Mouse (Mus musculus) frontal cortex, postnatal 10 days (tissue): ENCODE data around the gene Uox.

Experiments
- DNase-seq, 2 experiments: peaks; one replicate each; pipeline ENCODE4 v3.0.0; 2022; ENCODE audit warnings: low spot score in 2 of 2, mixed read lengths in 1 of 2

Gene Uox

DNA sequence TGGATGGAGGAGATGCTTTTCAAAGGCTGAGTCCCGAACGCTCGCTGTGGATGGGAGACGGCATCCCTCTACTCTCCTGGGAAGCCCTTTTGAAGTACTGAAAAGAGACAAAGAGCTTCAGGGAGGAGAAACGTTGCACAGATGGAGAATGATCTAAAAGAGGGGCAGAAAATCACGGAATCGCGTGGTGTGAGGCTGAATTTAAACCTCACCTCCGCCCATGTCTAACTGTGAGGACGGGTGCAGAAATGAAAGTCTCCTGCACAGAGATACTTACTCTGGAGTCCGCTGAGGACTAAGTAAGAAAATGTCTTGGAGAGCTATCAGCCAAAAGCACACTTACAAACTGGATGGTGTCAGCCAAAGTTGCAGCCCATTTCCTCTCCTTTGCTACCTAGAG, 51.7 kb downstream of the Uox start:
- no peak for DNase-seq

DNA sequence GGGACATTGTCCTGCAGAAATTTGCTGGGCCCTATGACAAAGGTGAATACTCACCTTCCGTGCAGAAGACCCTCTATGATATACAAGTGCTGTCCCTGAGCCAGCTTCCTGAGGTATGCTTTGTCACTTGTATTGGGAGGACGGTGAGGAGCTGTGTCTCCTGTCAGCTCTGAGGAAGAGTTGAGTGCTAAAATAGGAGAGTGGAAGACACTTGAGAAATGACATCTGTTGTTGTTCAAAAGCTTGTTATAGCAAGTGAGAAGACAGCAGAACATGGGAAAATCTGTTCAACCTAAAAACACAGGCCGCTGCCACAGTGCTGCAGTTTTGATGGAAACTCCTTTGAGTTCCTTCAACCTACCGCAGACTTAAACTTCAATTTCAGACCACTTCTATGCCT, 55.5 kb downstream of the Uox start:
- no peak for DNase-seq

DNA sequence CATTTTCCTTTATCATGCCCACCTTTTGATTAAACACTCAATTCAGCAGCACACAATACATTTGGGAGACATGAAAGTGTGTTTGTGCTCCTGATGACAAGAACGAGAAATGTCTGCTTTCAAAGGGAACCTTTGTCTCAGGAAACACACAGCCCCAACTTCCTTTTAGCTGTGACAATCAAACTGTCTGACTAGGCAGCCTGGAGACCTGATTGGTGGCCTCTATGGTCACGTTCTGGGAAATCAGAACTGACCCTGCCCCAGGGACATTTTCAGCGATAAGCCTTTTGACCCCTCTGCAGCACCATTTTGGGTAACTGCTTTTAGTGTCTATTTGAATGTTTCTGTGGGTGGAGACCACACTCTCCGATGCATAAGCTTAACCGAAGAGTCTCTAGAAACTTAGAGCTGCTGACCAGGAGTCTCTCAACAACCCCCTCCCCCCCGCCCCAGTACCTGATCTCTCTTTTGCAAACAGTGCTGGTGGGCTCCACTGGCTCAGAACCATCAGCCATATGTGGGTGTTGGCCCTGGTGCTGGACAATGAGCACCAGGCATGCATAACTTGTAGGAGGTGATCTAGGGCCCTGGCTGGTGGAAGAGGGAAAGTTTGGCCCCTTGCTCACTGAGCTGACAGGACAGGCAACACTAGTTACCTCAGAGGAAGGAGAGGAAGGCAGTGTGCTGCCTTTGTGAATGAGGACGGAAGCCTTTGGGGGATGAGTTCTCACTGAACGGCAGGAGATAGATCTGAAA, 58.2 kb downstream of the Uox start:
- DNase-seq = no peak

DNA sequence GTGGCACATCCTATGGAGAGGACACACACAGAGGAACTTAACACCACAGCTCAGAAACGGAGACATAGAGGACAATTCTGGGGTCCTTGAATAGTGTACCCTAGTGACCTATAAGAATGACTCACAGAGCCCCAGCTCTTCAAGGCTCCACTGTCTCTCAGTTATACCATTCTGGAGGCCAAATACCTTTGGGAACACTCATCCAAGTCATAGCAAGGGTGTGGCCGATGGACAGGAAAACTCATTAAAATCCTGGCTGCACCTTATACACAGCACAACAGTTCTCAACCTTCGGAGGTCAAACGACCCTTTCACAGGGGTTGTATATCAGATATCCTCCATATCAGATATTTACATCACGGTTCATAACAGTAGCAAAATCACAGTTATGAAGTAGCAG, 62.3 kb downstream of the Uox start:
- no peak for DNase-seq

DNA sequence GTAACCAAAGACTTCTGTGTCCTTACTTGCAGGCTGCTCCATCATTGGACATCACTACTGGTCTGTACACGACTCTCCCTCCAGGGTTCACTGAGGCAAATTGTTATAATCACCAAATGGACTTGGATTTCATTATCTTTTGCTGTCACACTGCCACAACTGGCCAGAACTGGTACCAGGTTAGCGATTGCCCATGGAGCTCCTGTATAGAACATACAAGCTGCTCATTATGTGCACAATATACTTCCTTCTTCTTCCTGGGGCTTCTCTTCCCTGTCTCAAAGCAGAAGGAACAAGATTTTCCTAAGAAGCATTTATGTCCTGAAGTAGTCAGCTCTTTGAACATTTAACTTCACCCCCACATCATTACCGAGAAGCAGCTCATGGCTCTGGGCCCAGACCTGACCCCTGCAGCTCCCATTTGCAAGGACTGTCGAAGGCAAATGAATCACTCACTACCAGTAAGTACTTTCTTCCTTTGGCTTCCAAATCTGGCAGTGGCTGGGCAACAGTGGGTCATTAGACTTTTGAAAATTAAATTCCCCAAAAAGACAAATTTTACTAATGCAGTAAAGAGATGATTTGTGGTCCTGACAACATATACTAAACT, 71.7 kb downstream of the Uox start:
- no peak for DNase-seq

DNA sequence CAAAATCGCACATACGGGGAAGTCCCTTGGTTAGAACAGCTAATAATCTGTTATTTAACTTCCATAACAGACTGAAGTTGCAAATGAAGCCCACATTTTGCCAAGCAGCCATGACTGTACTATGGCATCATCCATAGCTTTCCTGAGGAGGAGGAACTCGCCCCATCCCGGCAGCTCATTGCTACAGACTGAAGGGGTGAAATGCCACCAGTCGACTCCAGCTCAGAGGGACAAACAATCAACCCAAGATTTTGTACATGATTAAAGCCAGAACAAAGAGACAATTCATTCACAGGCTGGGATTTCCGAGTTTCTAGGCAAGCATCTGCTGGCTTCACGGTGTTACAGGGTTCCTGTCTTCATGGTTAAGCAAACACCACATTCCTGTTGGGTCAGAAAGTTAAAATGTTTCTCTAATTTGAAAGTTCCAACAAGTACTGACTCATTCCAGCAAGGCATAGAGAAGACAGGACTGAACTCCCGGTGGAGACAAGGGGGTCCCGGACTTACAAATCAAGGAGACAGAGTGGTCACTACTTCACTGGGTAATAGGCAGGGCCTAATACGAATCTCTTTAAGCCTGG, 79.2 kb downstream of the Uox start:
- DNase-seq = no peak

DNA sequence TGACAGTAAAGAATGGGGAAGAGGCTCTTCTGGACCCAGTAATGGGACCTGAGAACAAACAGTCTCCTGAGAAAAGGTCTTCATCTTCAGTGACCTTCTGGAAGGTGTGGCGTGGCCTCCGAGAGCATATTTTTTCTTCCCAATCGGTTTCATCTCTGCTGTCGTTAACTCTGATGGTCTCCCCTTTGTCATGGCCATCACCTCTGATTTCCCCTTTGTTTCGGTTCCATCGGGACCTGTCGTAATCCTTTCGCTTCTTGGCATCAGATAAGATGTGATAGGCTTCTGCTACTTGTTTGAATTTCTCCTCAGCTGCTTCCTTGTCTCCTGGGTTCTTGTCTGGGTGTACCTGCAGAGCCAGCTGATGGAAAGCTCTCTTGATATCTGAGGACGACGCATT, 80.5 kb downstream of the Uox start:
- no peak for DNase-seq

DNA sequence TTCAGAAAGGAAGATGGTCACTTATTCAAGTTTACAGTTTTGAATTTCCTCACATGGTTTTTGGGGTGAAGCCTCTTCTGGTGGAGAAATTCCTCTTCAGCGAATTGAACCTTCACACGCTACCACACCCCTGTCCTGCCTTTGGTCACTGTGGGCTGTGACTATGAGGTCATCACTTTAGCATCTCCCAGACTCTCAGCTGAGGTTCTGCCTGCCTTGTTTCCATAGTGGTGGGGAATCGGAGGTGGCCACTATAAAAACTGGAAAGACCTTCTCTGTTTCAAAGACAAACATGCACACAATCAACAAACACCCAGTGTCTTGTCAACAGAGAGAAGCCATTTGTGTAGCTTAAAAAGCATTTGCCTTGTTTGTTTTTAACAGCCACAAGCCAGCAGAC, 81.0 kb downstream of the Uox start, which contains the start of gene 4930503B20Rik:
Gene 4930503B20Rik (minus strand): TSS at position 101 of the 400 bp plus-strand sequence.
- DNase-seq = no peak

DNA sequence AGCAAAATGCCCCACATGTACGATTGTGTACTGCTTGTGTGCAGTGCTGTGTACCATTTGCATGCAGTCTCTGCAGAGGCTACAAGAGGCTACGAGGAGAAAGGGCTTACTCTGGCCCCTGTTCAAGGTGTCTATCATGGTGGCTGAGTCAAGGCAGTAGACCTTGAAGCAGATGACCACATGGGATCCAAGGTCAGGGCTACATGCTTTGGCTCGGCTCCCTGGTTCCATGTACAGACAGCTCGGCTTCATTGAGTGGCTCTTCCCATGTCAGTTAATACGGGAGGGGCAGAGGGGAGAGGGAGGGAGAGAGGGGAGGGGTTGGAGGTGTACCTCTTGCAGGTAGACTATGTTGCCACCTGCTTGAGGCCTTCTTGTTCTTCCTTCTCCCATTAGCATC, 82.2 kb downstream of the Uox start:
- DNase-seq = no peak

DNA sequence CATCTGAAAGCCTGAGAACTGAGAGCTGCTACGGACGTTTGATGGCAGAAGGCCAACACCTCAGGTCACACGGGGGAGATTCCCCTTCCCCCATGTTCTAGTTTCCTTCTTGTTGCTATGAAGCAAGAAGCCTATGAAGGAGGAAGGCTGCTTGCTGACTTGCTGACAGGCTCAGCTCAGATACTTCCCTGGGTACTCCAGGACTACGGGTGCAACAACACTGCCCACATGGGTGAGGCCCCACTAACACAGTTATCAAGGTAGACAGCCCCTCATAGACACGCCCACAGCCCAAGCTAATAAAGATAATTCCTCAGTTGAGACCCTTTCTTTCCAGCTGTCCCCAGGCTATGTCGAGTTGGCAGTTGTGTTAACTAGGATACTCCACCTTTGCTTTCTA, 83.5 kb downstream of the Uox start:
- DNase-seq = no peak

DNA sequence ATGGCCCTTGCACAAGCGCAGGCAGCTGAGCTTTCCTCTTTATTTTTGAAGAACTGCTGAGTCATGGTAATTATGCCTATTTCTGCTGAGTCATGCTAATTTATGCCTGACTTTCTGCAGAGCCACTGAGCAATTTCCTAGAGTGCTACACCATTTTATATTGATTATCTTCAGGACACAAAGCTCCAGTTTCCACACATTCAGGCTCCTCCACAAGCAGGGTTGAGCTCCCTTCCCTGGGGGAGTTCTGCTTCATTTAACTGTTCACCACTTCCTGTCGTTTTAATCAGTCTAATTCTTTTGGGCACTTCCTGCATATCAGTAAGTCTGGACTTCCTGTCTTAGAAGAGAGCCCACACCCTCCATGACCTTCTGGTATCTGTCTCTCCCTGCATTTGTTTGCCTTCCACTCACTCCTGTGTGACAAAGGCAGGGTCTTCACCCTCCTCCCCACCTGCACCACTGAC, 84.9 kb downstream of the Uox start:
- DNase-seq = no peak

DNA sequence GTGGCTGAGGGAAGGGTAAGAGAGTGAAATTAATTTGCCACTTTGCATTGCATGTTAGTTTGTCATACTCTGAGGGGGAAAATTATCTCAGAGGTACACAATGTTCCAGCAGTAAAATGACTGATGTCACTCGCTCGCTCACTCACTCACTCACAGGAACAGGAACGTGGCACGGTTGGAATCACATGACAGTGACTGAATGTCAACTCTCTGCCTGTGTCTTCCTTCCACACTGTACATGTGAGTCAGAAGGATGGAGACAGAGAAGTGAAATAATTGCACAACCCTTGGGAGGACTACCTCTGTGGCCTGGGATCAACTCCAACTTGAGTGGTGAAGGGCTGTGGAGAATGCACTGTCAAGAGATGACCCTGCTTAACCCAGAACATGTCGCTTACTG, 87.2 kb downstream of the Uox start:
- DNase-seq = no peak

DNA sequence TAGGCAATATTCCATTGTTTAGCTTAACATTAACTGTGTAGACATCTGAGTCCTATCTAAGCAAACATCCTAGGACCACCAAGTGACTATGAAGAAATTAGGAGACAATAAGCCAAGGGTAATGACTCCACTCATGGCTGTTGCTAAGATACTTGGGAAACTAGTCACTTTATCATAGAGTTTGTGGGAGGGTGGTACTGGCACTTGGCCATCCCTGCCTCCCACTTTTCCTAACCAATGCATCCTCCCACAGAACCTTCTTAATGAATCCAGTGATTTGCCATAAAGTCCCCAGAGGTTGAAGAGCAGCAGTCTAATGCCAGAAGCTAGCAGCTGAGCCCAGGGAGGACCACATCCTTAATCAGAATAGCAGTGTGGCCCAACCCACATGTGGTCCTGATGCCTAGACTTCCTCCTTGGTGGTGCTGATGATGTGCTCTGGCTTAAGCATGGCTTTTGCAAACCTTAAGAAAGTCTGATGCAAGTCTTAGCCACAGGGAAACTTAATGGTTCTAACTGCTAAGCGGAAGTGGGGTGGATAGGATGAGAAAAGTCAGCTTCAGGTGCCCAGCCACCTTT, 87.9 kb downstream of the Uox start:
- no peak for DNase-seq

DNA sequence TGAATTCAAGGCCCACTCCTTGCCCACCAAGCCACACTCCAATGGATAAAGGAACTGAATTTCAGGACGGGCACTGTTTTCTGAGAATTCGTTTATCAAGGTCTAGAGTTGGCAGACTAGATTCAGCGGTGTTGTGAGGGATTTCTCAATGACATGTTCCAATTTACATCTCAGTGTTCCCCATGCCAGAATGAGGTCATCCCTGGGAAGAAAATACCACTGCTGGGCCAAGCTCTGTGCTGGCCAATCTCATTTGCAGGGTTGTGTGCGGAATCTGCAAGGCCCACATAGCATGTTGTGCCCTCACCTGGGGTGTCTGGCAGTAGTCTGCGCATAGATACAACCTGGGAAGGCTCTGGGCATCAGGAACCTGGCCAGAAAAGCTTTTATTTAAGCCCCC, 89.1 kb downstream of the Uox start:
- no peak for DNase-seq

DNA sequence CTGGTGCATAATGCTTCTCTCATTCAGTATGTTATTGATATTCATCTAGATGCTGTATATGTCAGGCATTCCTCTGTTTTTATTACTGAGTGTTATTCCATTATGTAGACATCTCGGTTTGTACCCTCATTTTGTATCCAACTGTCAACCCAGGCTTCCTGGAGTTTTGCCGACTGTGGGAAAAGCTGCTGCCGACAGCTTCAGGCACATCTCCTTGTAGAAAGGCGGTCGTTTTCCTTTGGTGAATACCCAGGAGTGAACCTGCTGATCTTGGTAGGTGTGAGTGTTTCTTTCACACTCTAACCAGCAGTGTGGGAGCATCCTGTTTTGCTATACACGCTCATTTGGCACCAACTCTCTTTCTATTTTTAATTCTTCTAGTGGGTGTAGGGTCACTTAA, 90.8 kb downstream of the Uox start:
- DNase-seq = no peak

DNA sequence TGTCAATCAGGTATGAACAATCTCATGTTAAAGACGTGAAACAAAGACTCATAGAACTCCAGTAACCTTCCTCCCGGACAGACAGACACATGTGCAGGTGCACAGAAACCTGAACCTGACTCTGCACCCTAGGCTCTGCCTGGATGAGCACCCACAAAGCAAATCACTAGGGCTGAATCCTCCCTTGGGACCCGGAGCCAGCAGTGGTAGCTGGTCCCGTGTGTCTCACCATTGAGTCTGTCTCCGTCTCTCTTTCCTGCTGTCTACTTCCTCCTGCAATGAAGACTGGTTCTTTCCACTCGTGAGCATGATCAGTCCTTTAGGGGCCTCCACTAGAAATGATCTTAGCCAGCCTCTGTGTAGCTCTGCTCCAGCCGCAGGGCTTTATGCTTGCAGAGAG, 91.7 kb downstream of the Uox start:
- no peak for DNase-seq

DNA sequence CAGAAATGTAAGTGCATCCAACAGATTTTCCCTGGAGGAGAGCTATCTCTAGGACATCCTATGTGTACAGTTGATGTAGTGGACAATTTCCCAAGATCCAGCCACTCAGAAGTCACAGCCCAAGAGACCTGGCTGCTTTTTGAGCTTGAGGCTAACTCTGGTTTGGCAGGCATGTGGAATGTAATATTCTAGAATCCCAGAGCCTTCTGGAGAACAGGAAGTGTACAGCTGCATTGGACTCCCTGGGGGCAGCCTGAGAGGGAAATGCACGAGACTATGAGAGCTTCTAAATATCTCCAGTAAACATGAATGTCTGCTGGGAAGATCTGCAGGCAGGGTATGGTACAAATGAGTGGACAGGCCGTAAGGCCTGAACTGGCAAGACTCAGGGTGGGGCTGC, 100.9 kb downstream of the Uox start:
- DNase-seq = no peak

DNA sequence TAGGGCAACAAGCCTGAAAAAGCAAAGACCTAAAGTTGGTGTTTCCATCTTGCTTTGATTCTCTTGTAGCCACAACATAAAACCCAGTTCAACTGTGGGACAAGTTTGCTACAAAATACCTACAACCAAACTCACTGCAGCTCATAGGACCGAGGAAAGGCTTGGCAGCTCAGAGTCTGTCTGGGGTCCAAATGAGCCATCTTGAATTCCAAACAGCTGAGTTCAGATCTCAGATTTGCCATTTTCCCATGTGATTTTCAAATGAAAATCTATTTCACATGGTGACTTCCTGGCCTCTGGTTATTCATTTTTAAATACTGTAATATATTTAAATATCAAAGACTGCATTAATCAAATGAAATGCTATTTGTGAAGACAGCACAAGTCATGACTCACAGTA, 104.9 kb downstream of the Uox start:
- no peak for DNase-seq

DNA sequence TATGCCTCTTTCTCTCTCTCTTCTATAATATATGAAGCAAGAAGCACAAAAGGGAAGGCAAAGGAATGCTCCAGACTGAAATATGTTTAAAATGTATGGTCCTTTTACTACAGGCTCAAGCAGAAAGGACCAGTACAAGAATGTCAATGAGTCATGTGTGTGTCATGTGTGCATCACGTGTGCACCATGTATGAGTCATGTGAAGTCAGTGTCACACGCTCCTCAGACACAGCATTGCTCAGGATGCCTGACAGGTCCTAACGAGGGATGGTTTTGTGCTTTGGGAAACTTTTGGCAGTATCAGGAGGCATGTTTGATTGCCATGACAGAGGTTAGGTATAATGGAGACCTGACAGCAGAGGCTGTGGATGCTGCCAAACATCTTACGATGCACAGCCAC, 106.0 kb downstream of the Uox start:
- no peak for DNase-seq

DNA sequence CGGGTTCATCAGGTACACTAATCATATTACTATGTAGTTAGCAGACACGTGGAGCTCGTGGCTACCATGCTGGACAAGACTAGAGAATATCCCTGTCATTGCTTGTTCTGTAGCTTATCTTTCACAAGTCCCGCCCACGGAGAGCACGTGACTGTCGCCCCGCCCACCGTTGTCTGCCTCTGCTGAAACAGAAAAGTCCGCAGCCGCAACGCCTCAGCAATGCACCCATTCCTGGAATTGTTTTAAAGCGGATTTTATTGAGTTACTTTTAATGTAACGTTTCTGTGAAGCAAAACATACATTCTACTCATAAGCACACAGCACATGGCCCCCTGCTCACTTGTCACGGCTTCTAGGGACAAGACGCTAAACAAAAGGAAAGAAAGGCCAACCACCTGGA, 109.4 kb downstream of the Uox start:
- DNase-seq = no peak

DNA sequence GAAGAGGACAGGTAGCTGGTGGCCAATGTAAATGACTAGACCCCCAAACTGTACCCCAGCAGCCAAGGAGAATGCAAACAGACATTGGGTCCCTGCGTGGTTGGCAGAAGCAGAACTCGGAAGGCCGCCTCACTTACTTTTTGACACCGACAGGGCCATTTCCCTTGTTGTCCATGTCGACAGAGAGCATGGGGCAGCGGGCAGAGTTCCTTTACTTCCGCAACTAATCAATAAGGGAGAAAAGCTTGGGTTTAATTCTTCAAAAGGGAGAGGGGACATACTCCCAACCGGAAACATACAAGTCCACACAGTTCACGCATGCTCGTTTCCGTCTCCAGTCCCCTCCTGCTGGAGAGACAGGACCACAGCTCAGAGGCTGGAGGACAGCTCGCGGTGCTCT, 110.4 kb downstream of the Uox start:
- no peak for DNase-seq

DNA sequence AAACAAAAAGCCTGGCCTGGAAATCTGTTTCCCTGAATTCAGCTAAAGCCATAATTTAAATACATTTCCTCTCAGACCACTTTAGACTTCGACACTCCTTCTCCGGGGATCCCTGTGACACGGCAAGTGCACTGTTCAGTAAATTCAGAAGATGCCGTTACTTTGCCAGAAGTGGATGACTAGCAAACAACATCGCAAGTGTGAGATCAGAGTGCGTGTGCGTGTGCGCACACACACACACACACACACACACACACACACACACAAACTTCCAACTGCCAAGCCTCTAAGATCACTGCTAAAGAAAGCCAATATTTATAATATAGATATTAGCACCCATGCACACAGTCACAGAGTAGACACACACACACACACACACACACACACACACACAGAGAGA, 111.5 kb downstream of the Uox start:
- DNase-seq = no peak
